Mouse (Mus musculus) G1E (cell line): ENCODE data around the gene Prpf6.

Experiments used
- CTCF ChIP-seq: IDR thresholded peaks from 2 replicates; pipeline ENCODE4 v1.5.1; 2012; ENCODE audit warnings: low read depth, low read length, inconsistent platforms, mixed read lengths
- GATA2 ChIP-seq: IDR thresholded peaks from 2 replicates; pipeline ENCODE4 v1.6.1; 2012; ENCODE audit warnings: low read depth, low read length, inconsistent platforms, borderline replicate concordance

DNA sequence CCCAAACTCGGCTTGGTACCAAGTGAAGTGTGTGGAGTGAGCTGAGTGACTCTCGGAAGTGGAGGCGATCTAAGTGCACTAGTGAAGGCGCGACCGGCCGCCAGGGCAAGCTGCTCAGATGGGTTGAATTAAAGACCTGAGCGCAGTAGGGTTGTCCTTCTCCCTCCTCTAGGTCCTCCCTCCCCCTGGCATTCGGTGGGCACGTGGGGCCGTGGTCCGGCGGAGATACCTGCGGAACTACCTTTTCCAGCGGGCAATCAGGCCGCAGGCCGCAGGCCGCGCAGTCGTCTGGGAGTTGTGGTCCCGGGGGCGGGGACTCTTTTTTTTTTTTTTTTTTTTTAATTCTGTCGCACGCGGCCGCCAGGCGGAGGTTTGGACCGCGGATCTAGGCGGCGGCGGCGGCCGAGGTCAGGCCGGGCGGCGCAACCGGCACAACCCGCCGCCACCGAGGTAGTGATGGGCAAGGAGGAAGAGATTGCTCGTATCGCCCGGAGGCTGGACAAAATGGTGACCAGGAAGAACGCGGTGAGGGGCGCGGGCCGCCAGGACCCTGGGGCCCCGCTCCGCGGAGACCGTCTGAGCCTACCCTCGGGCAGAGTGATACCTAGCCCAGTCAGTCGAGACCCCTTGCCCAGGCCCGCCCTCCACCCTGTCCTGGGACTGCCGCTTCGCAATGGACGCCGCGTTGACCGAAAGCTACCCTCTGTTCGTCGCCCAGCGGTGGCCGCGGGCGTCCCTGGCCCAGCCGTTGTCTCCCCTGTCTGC, 88.5 kb downstream of the Prpf6 start, which contains the start of gene Tcea2:
- TF ChIP-seq CTCF (no peak), GATA2 (no peak)
